Mouse (Mus musculus): ENCODE measurements around the gene Pknox2. TPM values are rescaled to one million over a fixed set of nuclear protein-coding genes. Genes with fewer than 3 reads are reported as not detected.
A peak's percentile ranks its signal among the peaks of the same experiment; 100 is the strongest.

The Pknox2 gene
- total RNA-seq, 1 experiment from 2014 or later: not detected

- ATAC-seq (replicated peaks in 1 of 2; ENCODE audit: insufficient read depth in 1 of 2, low FRiP score in 2 of 2, low TSS enrichment in 1 of 2, low read depth in 1 of 2, poor library complexity in 2 of 2, severe bottlenecking in 2 of 2): no peak
These were observed 3.0 kb downstream of the Pknox2 start for GRCm38 (mm10) chr9:37144251-37144650.

DNA sequence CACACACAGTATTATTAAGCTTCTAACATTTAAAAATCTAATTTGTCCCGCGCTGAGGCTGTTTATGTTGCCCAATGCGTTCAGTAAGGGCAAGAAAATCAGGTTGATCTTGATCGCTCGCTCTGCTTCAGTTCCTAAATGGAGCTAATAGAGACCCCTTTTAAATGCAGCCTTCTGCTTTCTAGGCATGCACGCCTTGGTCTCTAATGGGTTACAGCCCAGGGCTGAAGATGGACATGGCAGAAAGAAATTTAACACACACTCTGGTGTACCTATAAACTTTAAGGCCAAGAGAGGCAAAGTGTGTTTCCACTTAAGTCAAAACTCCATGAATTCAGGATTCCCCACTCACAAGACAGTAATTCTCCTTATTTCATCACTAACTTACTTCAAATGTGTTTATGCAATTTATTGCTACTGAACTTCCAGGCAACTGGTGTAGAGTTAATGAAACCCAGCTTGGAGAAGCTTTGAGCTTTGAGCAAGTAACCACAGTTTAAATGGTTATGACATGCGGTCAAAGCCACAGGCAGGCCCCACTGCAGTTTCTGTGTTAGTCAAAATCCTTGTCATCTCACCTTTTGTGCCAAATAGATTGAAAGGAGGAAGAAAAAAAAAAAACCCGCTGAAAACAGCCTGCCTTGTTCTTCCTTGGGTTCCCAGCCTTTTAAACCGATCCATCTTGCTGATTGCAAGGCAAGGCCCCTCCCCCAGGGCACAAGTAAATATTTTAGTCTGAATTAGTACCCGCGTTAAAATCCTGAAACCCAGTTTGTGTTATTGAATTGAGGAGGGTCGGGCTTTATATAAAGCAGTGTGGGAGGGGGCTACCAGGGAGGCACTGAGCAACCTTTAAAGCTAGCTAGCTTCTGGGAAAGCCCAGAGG, 3.9 kb downstream of the Pknox2 start:
- peak; percentile 23 to 60; a peak in 3 of 4 replicates for ATAC-seq (replicated peaks in 1 of 2; ENCODE audit: insufficient read depth in 1 of 2, low FRiP score in 2 of 2, low TSS enrichment in 1 of 2, low read depth in 1 of 2, poor library complexity in 2 of 2, severe bottlenecking in 2 of 2)

GRCm38 (mm10) chr9:37142107-37142506, 5.1 kb downstream of the Pknox2 start:
- no peak for ATAC-seq (replicated peaks in 1 of 2; ENCODE audit: insufficient read depth in 1 of 2, low FRiP score in 2 of 2, low TSS enrichment in 1 of 2, low read depth in 1 of 2, poor library complexity in 2 of 2, severe bottlenecking in 2 of 2)

DNA sequence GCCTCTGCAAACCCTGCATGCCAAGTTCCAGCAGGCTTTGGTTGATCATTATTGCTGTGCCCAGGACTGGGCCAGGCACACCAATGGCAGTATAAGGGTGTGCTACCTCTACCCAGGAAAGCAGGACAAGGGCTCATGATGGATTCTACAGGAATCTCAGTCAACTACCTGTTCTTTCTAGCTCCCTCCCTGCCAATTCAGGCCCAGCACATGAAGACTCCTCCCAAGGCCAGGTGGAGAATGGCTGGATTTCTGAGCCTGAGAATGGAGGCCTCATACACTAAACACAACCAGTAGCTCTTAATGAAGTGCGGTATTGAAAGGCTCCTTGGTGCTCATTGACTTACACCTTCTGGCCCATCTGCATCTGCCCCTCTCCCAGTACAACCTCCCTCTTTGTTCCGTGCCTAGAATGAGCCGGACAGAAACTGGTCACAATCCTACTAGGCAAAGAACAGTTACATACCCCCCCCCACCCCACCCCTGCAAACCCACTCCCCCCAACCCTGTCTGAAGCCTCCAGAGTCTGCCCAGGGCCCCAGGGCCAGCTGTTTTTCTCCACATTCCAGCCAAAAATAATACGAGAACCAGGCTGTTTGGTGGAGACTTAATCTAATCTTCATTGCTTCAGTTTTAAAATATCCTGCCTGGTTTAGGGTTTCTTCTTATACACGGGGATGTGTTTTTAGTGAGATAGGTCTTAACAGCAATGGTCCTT, 6.6 kb downstream of the Pknox2 start:
- ATAC-seq (replicated peaks in 1 of 2; ENCODE audit: insufficient read depth in 1 of 2, low FRiP score in 2 of 2, low TSS enrichment in 1 of 2, low read depth in 1 of 2, poor library complexity in 2 of 2, severe bottlenecking in 2 of 2): no peak

- no peak for ATAC-seq (replicated peaks in 1 of 2; ENCODE audit: insufficient read depth in 1 of 2, low FRiP score in 2 of 2, low TSS enrichment in 1 of 2, low read depth in 1 of 2, poor library complexity in 2 of 2, severe bottlenecking in 2 of 2)
These were observed 7.7 kb downstream of the Pknox2 start for GRCm38 (mm10) chr9:37139514-37139913.

DNA sequence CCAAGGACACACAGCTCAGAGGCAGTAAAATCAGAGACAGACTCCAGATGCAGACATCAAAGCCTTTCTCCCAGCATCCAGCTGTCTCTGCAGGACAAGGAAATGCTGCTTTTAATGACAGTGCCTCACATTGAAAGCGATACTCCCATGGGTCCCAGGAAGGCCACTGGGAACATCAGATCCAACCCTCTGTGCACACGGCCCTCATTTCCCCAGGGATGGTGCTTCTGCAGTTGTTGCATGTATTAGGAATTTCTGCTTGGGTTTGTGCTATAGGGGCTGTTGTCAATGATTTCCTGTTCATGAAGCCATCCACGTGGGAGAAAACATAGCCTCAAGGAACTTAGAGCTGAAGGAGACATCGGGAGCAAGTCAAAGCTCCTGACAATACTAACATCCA, 8.3 kb downstream of the Pknox2 start:
- no peak for ATAC-seq (replicated peaks in 1 of 2; ENCODE audit: insufficient read depth in 1 of 2, low FRiP score in 2 of 2, low TSS enrichment in 1 of 2, low read depth in 1 of 2, poor library complexity in 2 of 2, severe bottlenecking in 2 of 2)

DNA sequence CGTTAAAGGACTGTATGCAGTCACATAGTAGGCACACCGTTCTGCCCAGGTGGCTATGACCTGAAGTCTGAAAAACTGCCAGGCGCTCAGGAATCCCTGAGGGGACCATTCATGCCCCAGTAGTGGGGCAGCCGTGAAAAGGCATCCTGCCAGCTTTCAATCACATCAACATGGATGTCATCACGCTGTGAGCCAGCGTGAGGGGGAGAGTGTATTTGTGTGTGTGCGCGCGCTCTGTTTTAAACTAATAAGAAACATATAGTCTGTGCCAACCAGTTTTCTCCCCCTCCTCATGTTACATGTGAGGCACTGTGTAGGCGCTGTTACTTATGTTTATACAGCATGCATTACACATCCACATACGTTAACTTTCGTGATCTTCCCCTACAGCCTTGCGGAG, 10.9 kb downstream of the Pknox2 start:
- no peak for ATAC-seq (replicated peaks in 1 of 2; ENCODE audit: insufficient read depth in 1 of 2, low FRiP score in 2 of 2, low TSS enrichment in 1 of 2, low read depth in 1 of 2, poor library complexity in 2 of 2, severe bottlenecking in 2 of 2)

- peak in 1 of 2 experiments; percentile 46; a peak in 1 of 4 replicates for ATAC-seq (replicated peaks in 1 of 2; ENCODE audit: insufficient read depth in 1 of 2, low FRiP score in 2 of 2, low TSS enrichment in 1 of 2, low read depth in 1 of 2, poor library complexity in 2 of 2, severe bottlenecking in 2 of 2)
These were observed 13.7 kb downstream of the Pknox2 start for GRCm38 (mm10) chr9:37133495-37133894.

- ATAC-seq (replicated peaks in 1 of 2; ENCODE audit: insufficient read depth in 1 of 2, low FRiP score in 2 of 2, low TSS enrichment in 1 of 2, low read depth in 1 of 2, poor library complexity in 2 of 2, severe bottlenecking in 2 of 2): no peak
These were observed 18.2 kb downstream of the Pknox2 start for GRCm38 (mm10) chr9:37129046-37129445.

- no peak for ATAC-seq (replicated peaks in 1 of 2; ENCODE audit: insufficient read depth in 1 of 2, low FRiP score in 2 of 2, low TSS enrichment in 1 of 2, low read depth in 1 of 2, poor library complexity in 2 of 2, severe bottlenecking in 2 of 2)
These were observed 21.0 kb downstream of the Pknox2 start for GRCm38 (mm10) chr9:37126197-37126596.

DNA sequence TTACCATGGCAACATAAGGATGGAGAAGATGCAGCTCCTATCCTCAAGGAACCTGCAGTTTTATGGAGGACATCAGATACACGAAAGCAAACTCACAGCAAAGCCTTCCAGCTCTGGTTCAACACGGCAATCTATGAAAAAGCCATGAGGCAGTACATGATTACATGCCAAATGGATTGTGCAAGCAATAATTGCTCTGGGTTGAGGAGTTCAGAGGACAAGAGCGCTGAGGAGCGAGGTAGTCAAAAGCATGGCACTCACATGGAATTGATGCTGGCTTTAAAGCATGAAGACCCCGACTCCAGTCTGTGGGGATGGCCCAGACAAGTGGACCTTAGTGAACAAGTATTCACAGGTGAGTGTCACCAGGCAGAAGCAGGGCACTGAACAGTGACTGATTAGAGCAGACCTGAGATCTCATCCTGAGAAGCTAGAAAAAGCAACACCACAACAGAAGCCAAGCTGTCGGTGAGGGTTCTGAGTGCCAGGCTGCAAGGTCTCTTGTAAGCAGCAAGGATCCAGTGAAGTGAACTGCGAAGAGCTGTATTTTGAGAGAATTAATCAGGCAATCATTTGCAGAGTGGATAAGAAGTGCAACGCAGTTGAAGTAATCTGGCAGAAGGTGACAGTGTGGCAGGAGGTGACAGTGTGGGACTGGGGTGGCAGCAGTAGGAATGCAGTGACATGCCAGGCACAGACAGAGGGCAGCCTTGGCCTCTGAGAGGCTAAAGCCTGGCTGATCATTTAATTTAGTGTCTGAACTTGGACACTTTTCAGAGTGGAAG, 22.3 kb downstream of the Pknox2 start:
- no peak for ATAC-seq (replicated peaks in 1 of 2; ENCODE audit: insufficient read depth in 1 of 2, low FRiP score in 2 of 2, low TSS enrichment in 1 of 2, low read depth in 1 of 2, poor library complexity in 2 of 2, severe bottlenecking in 2 of 2)

DNA sequence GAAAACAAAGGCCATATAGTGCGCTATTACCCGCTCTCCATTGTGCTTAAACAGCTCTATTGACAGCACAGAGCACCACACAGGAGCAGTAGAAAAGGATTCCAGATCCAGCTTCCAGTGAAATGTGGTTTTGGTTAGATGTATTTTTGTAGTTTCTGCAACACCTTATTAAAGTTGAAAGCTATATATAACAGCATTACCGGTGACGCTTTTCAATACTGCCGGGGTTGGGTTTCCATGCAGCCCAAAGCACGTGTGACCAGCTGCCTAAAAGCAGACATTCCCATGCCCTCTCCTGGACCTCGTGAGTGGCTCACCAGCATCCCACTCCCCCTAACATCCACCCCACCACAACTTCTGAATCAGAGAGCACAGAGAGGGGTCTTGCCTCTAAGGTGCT, 23.8 kb downstream of the Pknox2 start:
- ATAC-seq (replicated peaks in 1 of 2; ENCODE audit: insufficient read depth in 1 of 2, low FRiP score in 2 of 2, low TSS enrichment in 1 of 2, low read depth in 1 of 2, poor library complexity in 2 of 2, severe bottlenecking in 2 of 2): no peak

DNA sequence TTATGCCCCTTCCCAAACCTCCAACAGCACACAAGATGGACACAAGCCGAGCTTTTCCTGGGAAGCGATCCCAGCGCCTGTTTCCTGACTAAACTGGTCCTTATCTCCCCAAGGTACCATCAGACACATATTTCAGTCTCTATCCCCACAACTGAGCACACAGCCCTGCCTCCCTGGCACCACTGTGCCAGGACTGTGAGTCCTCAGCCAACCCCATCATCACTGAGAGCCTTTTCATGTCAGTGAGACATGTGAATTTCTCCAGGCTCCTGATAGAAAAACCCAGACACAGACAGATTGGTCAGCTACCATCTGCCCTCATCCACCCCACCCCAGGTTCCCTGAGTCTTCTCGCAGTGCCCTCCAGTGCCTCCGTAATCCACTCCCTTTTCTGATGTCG, 24.2 kb downstream of the Pknox2 start:
- no peak for ATAC-seq (replicated peaks in 1 of 2; ENCODE audit: insufficient read depth in 1 of 2, low FRiP score in 2 of 2, low TSS enrichment in 1 of 2, low read depth in 1 of 2, poor library complexity in 2 of 2, severe bottlenecking in 2 of 2)

DNA sequence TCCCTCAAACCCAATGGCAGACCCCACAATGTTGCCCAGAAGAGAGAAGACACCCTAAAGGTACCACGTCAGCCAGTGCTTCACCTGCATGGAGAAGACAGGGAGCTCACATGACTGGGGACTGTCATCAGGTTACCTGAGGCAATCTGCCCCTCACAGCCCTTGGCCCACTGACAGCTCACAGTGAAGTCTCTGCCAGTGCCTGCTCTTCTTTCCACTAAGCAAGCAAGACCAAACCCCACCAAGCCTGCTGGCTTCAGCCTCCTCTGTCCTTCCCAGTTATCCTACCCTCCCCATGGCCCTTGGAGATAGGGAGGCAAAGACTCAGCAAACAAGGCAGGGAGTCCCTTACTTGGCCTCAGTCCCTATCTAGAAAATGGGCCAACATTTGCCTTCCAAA, 24.8 kb downstream of the Pknox2 start:
- no peak for ATAC-seq (replicated peaks in 1 of 2; ENCODE audit: insufficient read depth in 1 of 2, low FRiP score in 2 of 2, low TSS enrichment in 1 of 2, low read depth in 1 of 2, poor library complexity in 2 of 2, severe bottlenecking in 2 of 2)

- no peak for ATAC-seq (replicated peaks in 1 of 2; ENCODE audit: insufficient read depth in 1 of 2, low FRiP score in 2 of 2, low TSS enrichment in 1 of 2, low read depth in 1 of 2, poor library complexity in 2 of 2, severe bottlenecking in 2 of 2)
These were observed 25.4 kb downstream of the Pknox2 start for GRCm38 (mm10) chr9:37121761-37122331.

DNA sequence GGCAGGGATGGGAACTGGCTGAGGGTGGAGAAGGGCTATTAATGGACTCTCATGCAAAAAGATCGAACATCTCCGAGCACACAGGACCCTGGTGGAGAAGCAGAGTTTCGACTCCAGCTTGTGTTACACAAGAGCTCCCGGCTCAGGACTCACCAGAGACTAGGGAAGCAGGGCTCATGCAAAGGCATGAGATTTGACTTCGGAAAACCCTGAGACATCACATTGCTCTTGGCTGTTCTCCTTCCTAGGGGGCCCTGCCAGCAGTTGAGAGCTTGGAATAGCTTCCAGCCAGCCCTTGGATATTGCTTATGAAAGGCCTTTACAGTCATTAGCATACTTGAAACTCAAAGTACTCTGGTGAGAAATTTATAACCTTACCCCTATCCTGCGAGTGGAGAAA, 26.4 kb downstream of the Pknox2 start:
- no peak for ATAC-seq (replicated peaks in 1 of 2; ENCODE audit: insufficient read depth in 1 of 2, low FRiP score in 2 of 2, low TSS enrichment in 1 of 2, low read depth in 1 of 2, poor library complexity in 2 of 2, severe bottlenecking in 2 of 2)

- no peak for ATAC-seq (replicated peaks in 1 of 2; ENCODE audit: insufficient read depth in 1 of 2, low FRiP score in 2 of 2, low TSS enrichment in 1 of 2, low read depth in 1 of 2, poor library complexity in 2 of 2, severe bottlenecking in 2 of 2)
These were observed 29.7 kb downstream of the Pknox2 start for GRCm38 (mm10) chr9:37117529-37117928.
